Comparison of ENCODE assay signal across 8 mouse cellular contexts in the genomic region with DNA sequence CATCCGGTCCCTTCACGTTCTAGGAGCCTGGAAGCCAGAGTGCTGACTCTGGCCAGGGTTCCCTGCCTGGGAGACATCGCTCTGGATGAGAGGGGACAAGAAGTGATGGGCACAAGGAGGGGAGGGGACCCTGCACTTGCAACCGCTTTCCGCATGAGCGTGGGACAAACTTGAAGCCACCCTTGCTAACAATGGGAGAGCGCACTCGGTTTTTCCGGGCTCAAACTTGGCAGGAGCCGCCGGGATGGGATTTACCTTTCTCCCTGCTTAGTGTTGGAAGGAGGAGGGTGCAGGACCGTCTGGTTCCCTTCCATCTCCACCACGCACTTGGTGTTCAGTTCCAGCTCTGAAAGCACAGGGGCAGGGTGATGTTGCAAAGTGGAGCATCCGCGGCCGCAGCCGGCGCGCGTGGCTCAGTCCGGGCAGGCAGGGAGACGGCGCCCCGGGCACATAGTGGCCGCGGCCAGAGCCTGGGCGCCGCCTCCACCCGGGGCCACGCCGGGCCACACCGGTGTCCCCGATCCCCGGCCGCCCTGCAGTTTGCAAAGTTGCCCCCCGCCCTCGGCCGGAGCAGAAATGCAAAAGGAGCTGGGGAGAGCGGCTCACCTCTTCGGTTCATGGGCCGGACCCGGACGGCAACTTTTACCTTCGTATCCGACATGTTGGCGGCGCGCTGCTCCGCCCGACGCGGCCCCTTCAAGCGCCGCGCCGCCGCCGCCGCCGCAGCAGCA. TPM values are rescaled to one million over a fixed set of nuclear protein-coding genes. Genes with fewer than 3 reads are reported as not detected.
DNase-seq lines count a peak whose midpoint lies in the region; ATAC-seq lines count a peak whose summit lies in the region.

No protein-coding gene starts in this region.

- no peaks in the 10 kb centered on the region for H3K27me3 ChIP-seq in embryonic facial prominence, embryonic 14.5 days (replicated peaks; ENCODE audit: control insufficient read depth, insufficient read depth, low read length)
- H3K27me3 ChIP-seq in heart, embryonic 12.5 days (replicated peaks), result no peaks in the 10 kb centered on the region
- peaks cover 8% of the 10 kb centered on the region for H3K27me3 ChIP-seq in kidney, embryonic 16.5 days (ENCODE audit: insufficient read depth, low read length)
- H3K27me3 ChIP-seq in liver, embryonic 13.5 days, result peaks cover 20% of the 10 kb centered on the region
- H3K27me3 ChIP-seq in neural tube, embryonic 13.5 days, result peaks cover 3% of the 10 kb centered on the region; the same call in 1 of the 2 replicates

- peak overlapping the region; percentile 93 for H3K9ac ChIP-seq in embryonic facial prominence, embryonic 14.5 days (ENCODE audit: low read depth, low read length)
- H3K9ac ChIP-seq in heart, embryonic 12.5 days, result peak overlapping the region; percentile 85
- H3K9ac ChIP-seq in kidney, embryonic 16.5 days (replicated peaks; ENCODE audit: low read length), result peak overlapping the region; percentile 90
- peak overlapping the region; percentile 77 for H3K9ac ChIP-seq in liver, embryonic 13.5 days
- peak overlapping the region; percentile 88 for H3K9ac ChIP-seq in neural tube, embryonic 13.5 days

- peak; percentile 29 for DNase-seq in 416B (ENCODE audit: low read depth)
- peak; percentile 63 for DNase-seq in adrenal gland, postnatal 25 days
- DNase-seq in embryonic facial prominence, embryonic 14.5 days (ENCODE audit: low spot score), result peak; percentile 55
- peak; percentile 11 for DNase-seq in liver, embryonic 13.5 days
- peak; percentile 14 for DNase-seq in testis, postnatal 14 days (ENCODE audit: low spot score)

- peak overlapping the region; percentile 90 for H3K4me3 ChIP-seq in embryonic facial prominence, embryonic 14.5 days (ENCODE audit: low read depth, low read length)
- H3K4me3 ChIP-seq in heart, embryonic 12.5 days, result peak overlapping the region; percentile 69
- H3K4me3 ChIP-seq in kidney, embryonic 16.5 days (ENCODE audit: low read length), result peak overlapping the region; percentile 84
- H3K4me3 ChIP-seq in liver, embryonic 13.5 days (replicated peaks), result peak overlapping the region; percentile 63
- peak overlapping the region; percentile 80 for H3K4me3 ChIP-seq in neural tube, embryonic 13.5 days

- H3K9me3 ChIP-seq in embryonic facial prominence, embryonic 14.5 days (ENCODE audit: control insufficient read depth, low read length), result no peaks in the 10 kb centered on the region
- H3K9me3 ChIP-seq in heart, embryonic 12.5 days (replicated peaks), result no peaks in the 10 kb centered on the region
- H3K9me3 ChIP-seq in kidney, embryonic 16.5 days (ENCODE audit: low read length), result no peaks in the 10 kb centered on the region
- no peaks in the 10 kb centered on the region for H3K9me3 ChIP-seq in liver, embryonic 13.5 days (replicated peaks)
- no peaks in the 10 kb centered on the region for H3K9me3 ChIP-seq in neural tube, embryonic 13.5 days

- peak overlapping the region; percentile 98 for H3K27ac ChIP-seq in embryonic facial prominence, embryonic 14.5 days (replicated peaks; ENCODE audit: low read depth, low read length)
- H3K27ac ChIP-seq in heart, embryonic 12.5 days (ENCODE audit: poor library complexity, severe bottlenecking), result peak overlapping the region; percentile 98
- peak overlapping the region; percentile 97 for H3K27ac ChIP-seq in kidney, embryonic 16.5 days (ENCODE audit: low read length)
- peak overlapping the region; percentile 84 for H3K27ac ChIP-seq in liver, embryonic 13.5 days
- peak overlapping the region; percentile 95 for H3K27ac ChIP-seq in neural tube, embryonic 13.5 days (replicated peaks)

- peak overlapping the region; percentile 69 for H3K4me2 ChIP-seq in embryonic facial prominence, embryonic 14.5 days (ENCODE audit: low read depth, low read length)
- H3K4me2 ChIP-seq in heart, embryonic 12.5 days, result peak overlapping the region; percentile 85
- H3K4me2 ChIP-seq in kidney, embryonic 16.5 days (replicated peaks; ENCODE audit: low read depth, low read length), result peak overlapping the region; percentile 88
- H3K4me2 ChIP-seq in liver, embryonic 13.5 days, result peak overlapping the region; percentile 79
- H3K4me2 ChIP-seq in neural tube, embryonic 13.5 days, result peak overlapping the region; percentile 73

- ATAC-seq in embryonic facial prominence, embryonic 14.5 days (ENCODE audit: low read depth), result peak; percentile 63
- ATAC-seq in heart, embryonic 12.5 days (ENCODE audit: insufficient number of reproducible peaks, low FRiP score), result peak; percentile 58; the same call in 1 of the 2 replicates
- peak; percentile 72 for ATAC-seq in kidney, embryonic 16.5 days (ENCODE audit: low FRiP score, low TSS enrichment)
- ATAC-seq in liver, embryonic 13.5 days (ENCODE audit: low read depth), result peak; percentile 28; the same call in 1 of the 2 replicates
- ATAC-seq in neural tube, embryonic 13.5 days (ENCODE audit: low read depth), result peak; percentile 63

- H3K36me3 ChIP-seq in embryonic facial prominence, embryonic 14.5 days (ENCODE audit: control insufficient read depth, insufficient read depth, low read length), result 0 out of 2 replicates have a peak, but pooled peaks cover 9% of the 10 kb centered on the region
- H3K36me3 ChIP-seq in heart, embryonic 12.5 days, result peaks cover 12% of the 10 kb centered on the region; the same call in 1 of the 2 replicates
- no peaks in the 10 kb centered on the region; the same call in 1 of the 2 replicates for H3K36me3 ChIP-seq in kidney, embryonic 16.5 days (ENCODE audit: insufficient read depth, low read length)
- no peaks in the 10 kb centered on the region for H3K36me3 ChIP-seq in liver, embryonic 13.5 days
- peaks cover 8% of the 10 kb centered on the region; the same call in 1 of the 2 replicates for H3K36me3 ChIP-seq in neural tube, embryonic 13.5 days

- peaks cover 7% of the 10 kb centered on the region; the same call in 1 of the 2 replicates for H3K4me1 ChIP-seq in embryonic facial prominence, embryonic 14.5 days (ENCODE audit: control insufficient read depth, insufficient read depth, low read length)
- H3K4me1 ChIP-seq in heart, embryonic 12.5 days (replicated peaks), result peaks cover 54% of the 10 kb centered on the region
- peaks cover 21% of the 10 kb centered on the region for H3K4me1 ChIP-seq in kidney, embryonic 16.5 days (ENCODE audit: insufficient read depth, low read length)
- H3K4me1 ChIP-seq in liver, embryonic 13.5 days (replicated peaks), result peaks cover 26% of the 10 kb centered on the region
- peaks cover 37% of the 10 kb centered on the region for H3K4me1 ChIP-seq in neural tube, embryonic 13.5 days (replicated peaks)

- WGBS in embryonic facial prominence, embryonic 14.5 days, result under 1% methylated on average over 29 of the region's 60 CpGs
- WGBS in heart, embryonic 12.5 days, result 4% methylated on average over 60 of the region's 60 CpGs
- 1% methylated on average over 58 of the region's 60 CpGs for WGBS in kidney, embryonic 16.5 days
- 1% methylated on average over 58 of the region's 60 CpGs for WGBS in liver, embryonic 13.5 days (ENCODE audit: insufficient replicate concordance)
- under 1% methylated on average over 59 of the region's 60 CpGs for WGBS in neural tube, embryonic 13.5 days

RNA-seq across cellular contexts. Expression of a gene that starts 0.5 kb away (rescaled TPM):
- 27.4 and 41.8 TPM in 2 replicates for total RNA-seq in adrenal gland, postnatal 25 days (2021)
- polyA plus RNA-seq in embryonic facial prominence, embryonic 14.5 days (2014; fragmentation: Nextera tagmentation; extraction: Ambion mirVana), result 24.0 and 25.2 TPM in 2 replicates
- polyA plus RNA-seq in heart, embryonic 12.5 days (2016; fragmentation: Nextera tagmentation; extraction: Ambion mirVana), result 51.4 and 56.0 TPM in 2 replicates
- 8.1 and 10.1 TPM in 2 replicates for polyA plus RNA-seq in kidney, embryonic 16.5 days (2015; fragmentation: Nextera tagmentation; extraction: Ambion mirVana)
- 2.3 and 2.5 TPM in 2 replicates for polyA plus RNA-seq in liver, embryonic 13.5 days (2015; fragmentation: Nextera tagmentation; extraction: Ambion mirVana)
- polyA plus RNA-seq in neural tube, embryonic 13.5 days (2015; fragmentation: Nextera tagmentation; extraction: Ambion mirVana), result 12.1 and 12.2 TPM in 2 replicates

Comparison
In these comparisons a context has a peak if more than half of its experiments do, and no peak if none do; other contexts are left out.
1. Peak in every context shown above with its lines: DNase-seq, ATAC-seq, H3K4me3 ChIP-seq and H3K27ac ChIP-seq.
2. DNase-seq: peak in every context shown above with its lines; median percentile 63 in adrenal gland, postnatal 25 days; 55 in embryonic facial prominence, embryonic 14.5 days; 29 in 416B; 14 in testis, postnatal 14 days; 11 in liver, embryonic 13.5 days.